Mouse (Mus musculus) ES-E14 (cell line): ENCODE measurements at regions not wholly inside any gene's neighbourhood (a gene's known extent, or its start where the extent isn't known, plus 50 kb on each side); places are given as distances from the start of the nearest gene placed in this dataset.
A peak's percentile ranks its signal among the peaks of the same experiment; 100 is the strongest.

Experiments
- DNase-seq: peaks from one replicate; pipeline ENCODE4 v3.0.0-alpha.2; 2013; ENCODE audit warnings: low read depth, low spot score
- H3K27ac ChIP-seq: 2 replicates; pipeline ENCODE4 v1.5.1; 2012; ENCODE audit warnings: low read depth, mild to moderate bottlenecking, low read length, moderate library complexity, mixed read lengths; ENCODE audit not compliant: poor library complexity, insufficient read depth, severe bottlenecking
- H3K36me3 ChIP-seq: 2 replicates; pipeline ENCODE4 v1.6.1; 2012; ENCODE audit warnings: mild to moderate bottlenecking, low read length, moderate library complexity, mixed read lengths; ENCODE audit not compliant: control insufficient read depth, poor library complexity, insufficient read depth, severe bottlenecking
- H3K4me1 ChIP-seq, 2 experiments: fragments of 150-350 bp in 1 of 2; sonication (generic) in 1 of 2; 2 replicates each; pipeline ENCODE4 v1.6.1; 2012; ENCODE audit warnings: low read length in 2 of 2, mild to moderate bottlenecking in 1 of 2, mixed read lengths in 1 of 2; ENCODE audit not compliant: control insufficient read depth in 2 of 2, insufficient read depth in 2 of 2, poor library complexity in 1 of 2
- H3K4me3 ChIP-seq, 2 experiments: fragments of 150-350 bp in 1 of 2; sonication (generic) in 1 of 2; 2 replicates each; pipeline ENCODE4 v1.5.1; 2012; ENCODE audit warnings: low read length in 2 of 2, low read depth in 1 of 2, mild to moderate bottlenecking in 1 of 2, mixed read lengths in 1 of 2; ENCODE audit not compliant: insufficient read depth in 1 of 2, poor library complexity in 1 of 2, severe bottlenecking in 1 of 2
- H3K9ac ChIP-seq: 2 replicates; pipeline ENCODE4 v1.6.1; 2012; ENCODE audit warnings: low read depth, mild to moderate bottlenecking, low read length, mixed read lengths; ENCODE audit not compliant: poor library complexity, insufficient read depth, severe bottlenecking
- H3K9me3 ChIP-seq: fragments of 150-350 bp; sonication (generic); 2 replicates; pipeline ENCODE4 v1.6.1; 2012; ENCODE audit warnings: low read depth, mild to moderate bottlenecking, low read length; ENCODE audit not compliant: control insufficient read depth, insufficient read depth
- CHD2 ChIP-seq: IDR thresholded peaks from 2 replicates; pipeline ENCODE4 v1.6.1; 2014; ENCODE audit warnings: mild to moderate bottlenecking, low read depth, low read length, inconsistent platforms
- HCFC1 ChIP-seq: IDR thresholded peaks from 2 replicates; pipeline ENCODE4 v1.6.1; 2012; ENCODE audit warnings: low read length, inconsistent platforms, borderline replicate concordance; ENCODE audit not compliant: insufficient read depth
- MAFK ChIP-seq: IDR thresholded peaks from 2 replicates; pipeline ENCODE4 v1.6.1; 2014; ENCODE audit warnings: mild to moderate bottlenecking, low read depth, low read length, inconsistent platforms; ENCODE audit not compliant: insufficient read depth
- ZC3H11A ChIP-seq: IDR thresholded peaks from 2 replicates; pipeline ENCODE4 v1.6.1; 2012; ENCODE audit warnings: low read depth, mild to moderate bottlenecking, inconsistent platforms, low read length, borderline replicate concordance
- ZNF384 ChIP-seq: IDR thresholded peaks from 2 replicates; pipeline ENCODE4 v1.6.1; 2012; ENCODE audit warnings: low read depth, low read length, inconsistent platforms
- in situ Hi-C, 2 experiments: fragments of 600-800 bp; cut with MboI; formaldehyde crosslinking; loops; one replicate each; pipeline ENCODE4 v1.15.1; 2025; ENCODE audit warnings: low sequenced_read_pairs in 2 of 2, inconsistent platforms in 1 of 2; ENCODE audit not compliant: unreplicated experiment in 2 of 2

- TF ChIP-seq HCFC1 (no peak), CHD2 (0 out of 2 replicates have a peak, but pooled peaks have one; percentile 24), ZNF384 (no peak)
- Histone ChIP-seq H3K9ac (no peak overlapping the region), H3K9me3 (no peaks in the 10 kb centered on the region), H3K27ac (peak overlapping the region; percentile 43; the same call in 1 of the 2 replicates), H3K36me3 (no peaks in the 10 kb centered on the region), H3K4me1 (peaks cover 0 to 5% of the 10 kb centered on the region in 2 experiments; a peak in 1 of 4 replicates), H3K4me3 (no peak overlapping the region)
- in situ Hi-C loops, result no loop called here
- no peak for DNase-seq
Observed at GRCm38 (mm10) chr11:27222436-27222835, 628.6 kb upstream of the Vrk2 start.

- DNase-seq, result no peak
- Histone ChIP-seq H3K9me3 (no peaks in the 10 kb centered on the region), H3K36me3 (no peaks in the 10 kb centered on the region), H3K4me1 (peaks cover 0 to 5% of the 10 kb centered on the region in 2 experiments; a peak in 1 of 4 replicates), H3K27ac (no peak overlapping the region; the same call in 1 of the 2 replicates), H3K4me3 (no peak overlapping the region), H3K9ac (no peak overlapping the region)
- TF ChIP-seq HCFC1 (no peak), MAFK (no peak), ZC3H11A (no peak), CHD2 (no peak), ZNF384 (no peak)
- in situ Hi-C loops, result no loop called here
Observed at GRCm38 (mm10) chr11:27221956-27222355, 628.2 kb upstream of the Vrk2 start.

GRCm38 (mm10) chr11:27219715-27220699, 626.2 kb upstream of the Vrk2 start:
- no peak for DNase-seq
- Histone ChIP-seq H3K36me3 (no peaks in the 10 kb centered on the region), H3K9ac (no peak overlapping the region), H3K27ac (no peak overlapping the region), H3K4me3 (no peak overlapping the region), H3K4me1 (peaks cover 5 to 9% of the 10 kb centered on the region in 2 experiments; a peak in 3 of 4 replicates), H3K9me3 (no peaks in the 10 kb centered on the region)
- in situ Hi-C loops, result no loop called here
- TF ChIP-seq MAFK (no peak), ZC3H11A (peak; percentile 63; the same call in 1 of the 2 replicates)

- peaks cover 5 to 9% of the 10 kb centered on the region in 2 experiments; a peak in 3 of 4 replicates for H3K4me1 ChIP-seq
- no peak overlapping the region for H3K27ac ChIP-seq
- in situ Hi-C loops, result no loop called here
- H3K9ac ChIP-seq, result no peak overlapping the region
- no peak for TF ChIP-seq ZNF384
- no peak for TF ChIP-seq MAFK
- TF ChIP-seq ZC3H11A, result no peak
- no peak for TF ChIP-seq CHD2
- no peak for TF ChIP-seq HCFC1
- no peak overlapping the region for H3K4me3 ChIP-seq
- DNase-seq, result no peak
- H3K9me3 ChIP-seq, result no peaks in the 10 kb centered on the region
- H3K36me3 ChIP-seq, result no peaks in the 10 kb centered on the region
Observed at GRCm38 (mm10) chr11:27215752-27216151, 622.0 kb upstream of the Vrk2 start.
